Mouse (Mus musculus) gastrocnemius, postnatal 25 days (tissue): ENCODE results near the gene Mbd4. TPM values are rescaled to one million over a fixed set of nuclear protein-coding genes. Genes with fewer than 3 reads are reported as not detected.
"Not testable (repeated sequence)": the region's sequence is repeated elsewhere in the genome, so short reads cannot be mapped to it uniquely, and the experiment has no call there.

Experiments
- DNase-seq: peaks from one replicate; pipeline ENCODE4 v3.0.0; 2022
- long read RNA-seq, 2 experiments: library from polyadenylated mRNA; stranded (forward); transcript quantifications; one replicate each; pipeline ENCODE4 v2.0.0; 2021
- total RNA-seq, 2 experiments: library from RNA; stranded (reverse); gene quantifications; 1 replicate in 1 of 2; 2 replicates in 1 of 2; pipeline ENCODE4 v1.2.3; 2021

Gene Mbd4
- total RNA-seq = under 1 TPM; 0.82 to 0.94 TPM
- long read RNA-seq, experiment 1, partial matches to known transcripts = 0 of 7 reads
- long read RNA-seq, experiment 1, other reads (novel, unspliced or antisense) = 7 of 7 reads
- long read RNA-seq, experiment 2, partial matches to known transcripts = 0 of 11 reads
- long read RNA-seq, experiment 2, other reads (novel, unspliced or antisense) = 10 of 11 reads

DNA sequence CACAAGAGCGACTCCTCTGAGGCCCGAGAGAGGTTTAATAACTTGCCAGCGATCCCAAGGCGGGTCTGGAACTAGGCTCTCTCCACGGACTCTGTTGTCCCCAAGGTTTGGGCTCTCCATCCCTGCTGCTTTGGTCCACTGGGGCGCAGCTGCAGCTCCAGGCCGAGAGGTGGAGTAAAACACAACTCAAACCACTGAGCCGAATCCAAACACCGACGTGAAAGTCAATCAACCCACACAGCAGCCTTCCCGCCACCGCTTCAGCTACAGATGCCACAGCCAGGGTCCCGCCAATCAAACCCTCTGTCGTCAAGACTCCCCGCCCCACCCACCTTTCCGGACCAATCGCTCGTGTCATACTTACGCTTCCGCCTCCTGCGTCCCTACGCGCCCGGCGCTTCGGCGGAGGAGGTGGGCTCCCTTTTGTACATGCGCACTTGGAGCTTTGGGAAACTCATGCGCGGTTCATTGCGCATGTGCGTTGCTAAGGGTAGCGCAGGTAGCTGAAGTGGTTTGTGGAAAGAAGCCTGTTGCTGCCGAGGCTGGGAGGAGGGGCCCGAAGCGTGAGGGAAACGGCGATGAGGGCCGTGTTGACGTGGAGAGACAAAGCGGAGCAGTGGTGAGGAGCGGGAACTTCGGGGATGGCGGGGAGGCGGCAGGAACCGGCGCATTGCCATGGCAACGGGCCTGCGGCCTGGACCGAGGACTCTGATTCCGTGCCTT, at the start of gene Mbd4, which contains the start of gene Ift122:
Gene Mbd4, minus strand, starts transcription at position 281 of the 723 bp plus-strand sequence.
Gene Ift122, plus strand, starts transcription at position 380 of the 723 bp plus-strand sequence.
- DNase-seq = peak; percentile 98

DNA sequence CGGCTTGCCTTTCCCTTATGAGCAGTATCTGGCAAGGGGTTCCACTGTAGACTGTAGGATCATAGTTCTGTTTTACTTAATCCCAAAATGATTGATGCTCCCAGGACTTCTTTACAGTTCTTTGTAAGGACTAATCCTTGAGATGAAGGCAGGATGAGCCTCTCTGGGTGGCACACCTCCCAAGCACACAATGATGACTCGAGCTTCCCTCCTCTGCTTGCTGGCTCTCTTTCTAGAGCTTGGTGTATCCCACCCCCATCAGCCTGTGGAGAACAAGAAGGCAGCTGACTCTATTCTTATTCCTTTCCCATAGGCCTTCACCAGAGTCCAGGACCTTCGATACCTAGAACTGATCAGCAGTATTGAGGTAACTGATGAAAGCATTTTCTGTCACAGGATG, 49.4 kb upstream of the Mbd4 start:
- DNase-seq = no peak

DNA sequence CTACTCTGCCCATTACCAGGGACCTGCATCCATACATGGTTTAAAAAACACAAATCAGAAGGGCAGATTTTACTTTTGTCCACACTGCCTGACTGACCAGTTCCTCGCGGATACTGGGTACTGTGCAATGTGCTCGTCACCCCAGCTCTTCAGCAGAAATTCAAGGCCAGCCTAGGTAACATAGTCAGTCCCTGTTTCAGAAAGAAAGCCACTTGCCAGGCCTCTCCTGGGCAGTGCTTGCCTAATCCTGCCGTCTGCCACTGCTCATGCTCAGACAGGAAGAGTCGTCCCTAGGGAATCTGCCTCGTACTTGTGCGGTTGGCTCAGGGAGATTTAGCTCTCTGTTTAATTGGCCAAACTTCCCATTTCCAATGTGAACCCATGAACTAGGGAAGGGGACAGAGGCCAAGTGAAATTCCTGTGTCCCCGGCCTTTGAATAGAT, 48.3 kb upstream of the Mbd4 start:
- peak; percentile 63 for DNase-seq

DNA sequence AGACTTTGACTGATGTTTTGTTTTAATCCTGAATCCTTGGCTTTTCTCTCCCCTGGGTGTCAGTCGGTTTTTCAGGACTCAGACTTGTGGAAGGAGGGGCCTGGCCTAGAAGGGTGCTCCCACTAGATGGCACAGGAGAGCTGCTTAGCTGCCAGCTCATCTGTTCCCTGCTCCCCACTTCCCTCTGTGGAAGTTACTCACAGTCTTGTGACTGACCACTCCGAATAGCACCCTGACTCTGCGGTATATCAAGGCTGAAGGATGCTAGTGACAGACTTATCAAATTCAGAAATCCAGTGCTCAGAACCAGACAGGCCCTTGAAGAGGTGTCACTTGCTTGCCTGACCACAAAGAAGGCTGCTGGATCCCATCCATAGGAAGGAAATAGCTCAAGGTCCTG, 47.9 kb upstream of the Mbd4 start:
- DNase-seq = peak; percentile 72

DNA sequence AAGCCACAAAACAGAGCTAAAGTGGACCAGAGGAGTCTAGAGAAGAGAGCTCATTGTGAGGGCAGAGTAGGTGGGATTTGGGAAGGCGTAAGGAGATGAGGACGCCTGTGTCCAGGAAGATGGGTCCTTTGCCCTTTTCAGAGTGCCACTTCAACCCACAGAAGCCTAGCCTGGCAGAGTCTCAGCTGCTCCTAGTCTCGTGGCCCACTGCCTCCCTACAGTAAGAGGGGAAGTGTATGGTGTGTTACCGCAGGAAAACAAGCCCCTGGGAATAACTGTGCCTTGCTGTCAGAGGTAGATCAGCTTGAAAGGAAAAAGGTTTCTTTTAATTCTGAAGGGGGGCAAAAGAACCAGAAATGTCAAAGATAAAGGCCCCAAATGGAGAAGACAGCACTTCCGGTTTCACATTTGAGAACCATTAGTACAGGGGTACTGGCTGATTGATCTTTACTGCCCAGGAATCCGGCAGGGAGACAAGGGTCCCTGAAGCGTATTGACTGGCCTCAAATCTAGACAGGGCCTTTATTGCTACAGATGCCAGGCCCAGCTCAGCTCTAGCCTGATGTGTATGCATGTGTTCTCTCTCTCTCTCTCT, 44.9 kb upstream of the Mbd4 start:
- no peak for DNase-seq

DNA sequence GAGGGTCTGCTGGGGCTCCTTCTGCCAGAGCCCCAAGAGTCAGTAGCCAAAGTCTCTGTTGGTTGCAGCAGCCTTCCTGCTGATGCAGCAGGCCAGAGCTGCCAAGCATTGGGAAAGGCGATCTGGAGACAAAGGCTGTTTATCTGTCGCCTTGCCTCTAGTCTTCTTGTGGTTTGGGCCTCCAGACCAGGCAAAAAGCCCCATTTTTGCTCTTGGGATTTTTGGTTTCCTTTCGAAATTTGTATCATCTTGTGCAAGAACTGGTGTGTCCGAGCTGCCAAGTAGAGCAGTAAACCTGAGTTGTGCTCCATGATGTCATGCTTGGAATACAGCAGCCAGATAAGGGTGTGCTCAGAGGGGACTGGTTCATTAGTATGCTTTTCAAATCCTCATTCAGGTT, 43.9 kb upstream of the Mbd4 start:
- DNase-seq = peak; percentile 73

DNA sequence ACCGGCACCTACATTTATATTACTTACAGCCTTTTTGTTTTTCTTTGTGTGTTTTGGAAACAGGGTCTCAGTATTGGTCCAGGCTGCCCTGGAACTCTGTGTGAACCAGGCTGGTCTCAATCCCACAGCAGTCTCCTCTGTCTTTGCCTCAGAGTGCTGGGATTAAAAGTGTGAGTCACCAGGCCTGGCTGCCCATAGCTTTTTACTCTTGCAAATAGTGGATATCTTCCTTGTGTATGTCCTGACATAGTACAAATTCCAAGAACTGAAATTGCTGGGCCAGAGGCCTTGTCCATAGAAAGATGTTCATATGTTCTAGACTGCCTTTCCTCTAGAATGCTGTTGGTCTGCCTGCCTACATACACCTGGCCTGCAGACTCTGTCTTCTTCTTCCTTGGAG, 43.2 kb upstream of the Mbd4 start:
- DNase-seq = no peak

DNA sequence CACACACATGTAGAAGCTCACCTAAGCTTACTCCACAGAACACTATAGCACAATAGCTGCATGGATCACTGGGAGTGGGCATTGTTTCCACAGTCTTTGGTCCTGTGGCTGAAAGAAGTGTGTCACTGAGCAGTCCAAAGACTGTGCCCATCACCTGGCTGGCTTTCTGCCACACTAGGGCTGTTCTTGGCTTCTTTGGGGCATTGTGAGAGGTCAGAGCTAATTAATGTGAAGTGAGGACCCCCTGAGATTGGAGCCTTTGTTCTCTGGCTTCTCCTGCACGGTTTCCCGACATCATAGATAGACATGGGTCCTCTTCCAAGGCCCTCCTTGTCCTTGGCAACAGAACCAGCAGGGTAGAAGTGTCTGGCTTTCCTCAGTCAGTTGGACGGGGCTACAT, 39.2 kb upstream of the Mbd4 start:
- DNase-seq = no peak

DNA sequence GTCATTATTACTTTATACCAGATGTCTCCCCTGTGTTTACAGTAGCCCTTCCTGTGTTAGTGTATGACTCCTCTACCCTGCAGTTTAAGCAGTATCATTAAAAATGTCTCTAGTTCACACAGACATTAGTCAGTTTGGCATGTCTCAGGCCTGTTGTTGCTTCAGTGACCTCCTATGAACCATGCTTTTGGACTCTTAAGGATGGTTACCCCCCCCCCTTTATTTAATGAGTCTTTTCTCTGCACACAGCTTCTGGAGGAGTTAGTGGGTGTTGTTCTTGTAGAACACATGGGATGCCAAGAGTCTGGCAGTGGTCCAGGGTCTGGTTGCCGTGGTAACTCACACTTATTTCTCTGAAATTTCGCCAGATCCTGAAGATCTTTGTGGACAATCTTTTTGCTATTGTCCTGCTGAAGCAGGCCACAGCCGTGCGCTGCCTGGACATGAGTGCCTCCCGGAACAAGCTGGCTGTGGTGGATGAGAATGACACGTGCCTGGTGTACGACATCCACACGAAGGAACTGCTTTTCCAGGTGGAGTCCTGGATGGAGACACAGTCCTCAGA, 38.4 kb upstream of the Mbd4 start:
- peak; percentile 32 for DNase-seq

DNA sequence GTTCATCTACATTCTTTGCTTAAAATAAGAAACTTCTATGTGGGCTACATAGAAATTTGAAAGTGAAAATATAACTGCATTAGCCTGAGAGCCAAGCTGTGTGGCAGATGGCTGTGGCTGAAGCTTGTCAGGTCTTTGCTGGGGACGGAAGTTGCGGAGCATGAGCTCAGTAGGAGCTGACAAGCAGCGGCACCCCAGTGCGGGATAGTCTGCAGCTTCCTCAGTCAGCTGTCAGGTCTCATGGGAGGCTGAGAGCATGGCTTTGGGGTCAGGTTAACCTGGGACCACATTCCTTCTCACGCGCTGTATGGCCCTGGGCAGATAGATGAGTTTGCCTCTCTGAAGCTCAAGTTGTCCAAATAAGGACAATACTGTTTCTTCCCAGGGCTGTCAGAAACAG, 37.9 kb upstream of the Mbd4 start:
- no peak for DNase-seq

DNA sequence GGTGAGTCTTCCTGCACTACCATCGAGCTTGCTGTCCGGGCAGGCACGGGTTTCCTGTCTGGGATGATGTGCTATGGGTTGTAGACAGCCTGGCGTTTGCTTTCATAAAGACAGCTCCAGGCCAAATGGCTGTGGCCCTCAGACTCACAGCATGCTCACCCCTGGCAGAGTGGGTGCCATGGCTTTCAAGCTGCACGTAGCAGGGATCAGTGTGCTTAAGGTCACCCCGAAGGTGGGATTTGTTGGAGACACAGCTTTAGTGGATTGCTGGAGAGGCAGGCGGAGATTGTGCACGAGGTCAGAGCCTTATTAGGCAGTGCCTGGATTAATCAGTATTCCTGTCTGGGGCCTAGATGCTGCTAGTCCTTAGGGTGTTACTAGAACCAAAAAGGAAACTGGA, 37.4 kb upstream of the Mbd4 start:
- DNase-seq = no peak

DNA sequence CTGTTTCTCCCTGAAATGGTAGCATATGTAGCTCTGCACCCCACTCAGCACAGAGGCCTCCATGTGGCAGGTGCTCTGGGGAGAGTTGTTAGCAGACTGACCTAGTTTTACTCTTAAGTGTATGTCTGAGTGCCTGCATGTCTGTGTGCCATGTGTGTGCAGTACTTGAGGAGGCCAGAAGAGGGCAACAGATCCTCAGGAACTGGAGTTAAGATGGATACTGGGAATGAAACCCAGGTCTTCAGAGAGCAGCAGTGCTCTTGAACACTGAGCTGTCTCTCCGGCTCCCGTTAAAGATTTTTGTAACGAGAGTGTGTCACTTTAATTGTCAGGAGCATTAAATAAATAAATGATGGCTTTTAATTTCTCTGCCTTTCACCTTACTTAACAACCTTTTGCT, 35.1 kb upstream of the Mbd4 start:
- no peak for DNase-seq

DNA sequence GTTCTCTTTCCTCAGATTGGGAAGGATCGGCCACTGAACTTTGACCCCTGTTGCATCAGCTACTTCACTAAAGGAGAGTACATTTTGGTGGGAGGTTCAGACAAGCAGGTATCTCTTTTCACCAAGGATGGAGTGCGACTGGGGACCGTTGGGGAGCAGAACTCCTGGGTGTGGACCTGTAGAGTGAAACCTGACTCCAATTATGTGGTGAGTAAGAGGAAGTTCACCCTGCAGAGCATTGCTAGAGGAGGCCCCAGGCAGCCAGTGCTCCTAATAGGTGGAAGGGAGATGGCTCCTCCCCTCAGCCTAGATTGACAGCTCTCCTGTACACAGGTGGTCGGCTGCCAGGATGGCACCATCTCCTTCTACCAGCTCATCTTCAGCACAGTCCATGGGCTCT, 33.7 kb upstream of the Mbd4 start:
- DNase-seq = no peak

DNA sequence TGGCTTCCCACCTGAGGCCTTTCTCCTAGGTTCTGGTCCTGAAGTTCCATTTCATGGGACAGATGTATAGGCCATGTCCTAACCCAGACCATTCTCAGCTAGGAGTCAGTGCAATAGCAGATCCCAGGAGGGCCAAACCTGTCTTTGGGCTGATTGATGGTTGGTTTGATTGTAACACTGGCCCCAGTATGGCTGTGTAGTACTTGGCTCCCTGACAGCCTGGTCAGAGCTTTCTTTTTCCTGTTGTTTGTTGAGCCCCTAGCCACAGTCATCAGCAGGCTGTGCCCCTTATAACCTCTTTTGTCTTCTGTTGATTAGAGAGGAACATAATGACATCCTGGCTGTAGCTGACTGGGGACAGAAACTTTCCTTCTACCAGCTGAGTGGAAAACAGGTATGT, 30.8 kb upstream of the Mbd4 start:
- no peak for DNase-seq

DNA sequence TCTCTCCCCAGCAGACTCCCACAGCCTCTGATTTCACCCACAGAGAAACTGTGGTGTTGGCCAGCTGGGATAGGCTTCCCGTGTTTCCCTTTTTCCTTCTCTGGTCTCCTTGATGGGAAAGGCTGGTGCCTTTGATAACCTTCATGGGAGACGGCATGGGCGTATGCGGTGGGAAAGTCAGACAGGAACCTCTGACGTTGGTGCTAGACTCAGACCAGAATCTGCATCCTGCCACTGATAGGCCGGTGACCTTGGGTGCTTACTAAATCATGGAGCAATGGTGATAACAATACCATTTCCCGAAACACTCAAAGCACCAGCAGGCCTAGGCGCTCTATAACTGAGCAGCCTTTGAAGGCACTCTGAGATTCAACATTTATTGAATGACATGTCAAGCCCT, 27.6 kb upstream of the Mbd4 start:
- no peak for DNase-seq

DNA sequence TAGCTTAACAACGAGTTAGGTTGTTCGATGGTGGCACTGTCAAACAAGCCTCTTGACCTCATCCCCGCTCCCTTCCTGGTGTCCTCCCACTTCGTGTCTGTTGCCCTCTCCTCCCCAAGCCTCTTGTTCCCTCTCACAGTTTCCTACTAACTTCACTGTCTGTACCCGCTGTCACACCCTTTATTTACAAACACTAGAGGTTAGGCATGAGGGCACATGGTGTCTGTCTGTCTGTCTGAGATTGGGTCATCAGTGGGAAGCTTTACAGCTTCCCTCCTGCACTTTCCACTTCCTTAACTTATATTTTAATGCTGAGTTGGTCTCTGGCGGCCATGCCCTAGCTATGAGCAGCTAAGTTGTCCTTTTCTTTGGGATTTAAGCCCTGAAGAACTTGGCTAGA, 26.6 kb upstream of the Mbd4 start:
- no peak for DNase-seq

DNA sequence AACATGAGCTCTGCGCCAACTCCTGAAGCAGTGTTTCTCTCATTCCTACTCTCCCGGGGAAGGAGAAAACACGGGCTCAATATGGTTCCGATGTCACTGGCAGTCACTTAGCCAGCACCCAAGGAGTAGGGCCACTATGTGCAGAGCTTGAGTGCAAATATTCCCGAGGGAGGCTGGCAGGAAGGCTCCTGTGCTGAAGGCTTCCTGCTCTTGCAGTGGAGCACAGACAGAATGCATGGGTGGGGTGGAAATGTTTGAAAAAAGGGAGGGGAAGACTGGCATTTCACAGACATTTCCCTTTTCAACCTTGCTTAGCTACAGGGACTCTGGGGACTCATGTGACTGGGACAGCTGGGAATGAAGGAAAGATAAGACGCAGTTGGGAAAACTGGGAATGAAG, 25.5 kb upstream of the Mbd4 start:
- no peak for DNase-seq

DNA sequence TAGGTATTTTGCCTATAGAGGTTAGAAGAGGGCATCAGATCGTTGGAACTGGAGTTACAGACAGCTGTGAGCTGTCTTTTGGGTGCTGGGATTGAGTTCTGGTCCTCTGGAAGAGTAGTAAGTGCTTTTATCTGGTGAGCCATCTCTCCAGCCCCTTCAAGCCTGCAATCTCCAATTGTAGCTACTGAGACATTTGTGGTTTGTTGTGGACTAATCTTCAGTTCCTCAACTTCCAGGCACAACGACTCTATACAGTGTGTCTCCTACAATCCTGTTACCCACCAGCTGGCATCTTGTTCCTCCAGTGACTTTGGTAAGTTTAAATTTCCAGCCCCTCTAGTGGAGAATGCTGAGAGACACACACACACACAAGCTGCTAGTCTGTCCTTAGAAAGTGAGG, 24.1 kb upstream of the Mbd4 start:
- no peak for DNase-seq

DNA sequence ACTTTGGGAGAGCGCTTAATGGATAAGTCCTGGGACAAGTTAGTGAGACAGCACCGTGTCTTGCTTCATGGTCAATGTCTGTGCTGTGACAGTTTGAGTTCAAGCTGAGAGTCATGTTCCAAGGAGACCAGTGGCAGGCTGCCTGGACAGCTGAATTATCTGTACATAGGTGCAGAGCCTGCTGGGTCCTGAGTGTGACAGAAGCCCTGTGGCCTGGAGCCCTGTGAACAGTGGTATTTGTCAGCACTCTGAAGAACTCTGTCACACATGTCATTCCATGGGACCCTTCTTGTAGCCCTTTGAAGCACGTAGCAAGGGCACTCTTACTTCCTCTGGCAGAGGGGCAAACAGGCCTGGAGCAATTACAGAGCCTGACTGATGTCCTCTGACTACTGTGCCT, 18.1 kb upstream of the Mbd4 start:
- DNase-seq = not testable (repeated sequence)

DNA sequence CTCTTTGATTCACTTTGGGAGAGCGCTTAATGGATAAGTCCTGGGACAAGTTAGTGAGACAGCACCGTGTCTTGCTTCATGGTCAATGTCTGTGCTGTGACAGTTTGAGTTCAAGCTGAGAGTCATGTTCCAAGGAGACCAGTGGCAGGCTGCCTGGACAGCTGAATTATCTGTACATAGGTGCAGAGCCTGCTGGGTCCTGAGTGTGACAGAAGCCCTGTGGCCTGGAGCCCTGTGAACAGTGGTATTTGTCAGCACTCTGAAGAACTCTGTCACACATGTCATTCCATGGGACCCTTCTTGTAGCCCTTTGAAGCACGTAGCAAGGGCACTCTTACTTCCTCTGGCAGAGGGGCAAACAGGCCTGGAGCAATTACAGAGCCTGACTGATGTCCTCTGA, 14.0 kb upstream of the Mbd4 start:
- not testable (repeated sequence) for DNase-seq

DNA sequence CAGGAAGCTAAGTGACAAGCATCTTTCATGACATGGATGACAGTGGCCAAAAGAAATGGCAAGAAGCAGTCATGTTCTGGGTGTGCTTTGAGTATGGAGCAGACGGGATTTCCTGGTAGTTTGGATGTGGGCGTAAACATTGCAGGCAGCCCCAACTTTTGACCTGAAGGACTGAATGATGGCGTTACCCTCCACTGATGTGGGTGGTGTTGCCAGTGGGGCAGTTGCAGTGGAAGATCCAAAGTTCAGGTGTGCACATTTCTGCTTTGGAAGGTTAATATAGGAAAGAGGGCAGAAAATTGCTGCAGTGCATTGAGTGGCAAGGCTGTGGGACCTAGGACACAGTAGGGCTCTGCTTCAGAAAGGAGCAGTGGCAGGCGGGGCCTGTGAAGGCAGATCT, 12.1 kb upstream of the Mbd4 start:
- DNase-seq = no peak

DNA sequence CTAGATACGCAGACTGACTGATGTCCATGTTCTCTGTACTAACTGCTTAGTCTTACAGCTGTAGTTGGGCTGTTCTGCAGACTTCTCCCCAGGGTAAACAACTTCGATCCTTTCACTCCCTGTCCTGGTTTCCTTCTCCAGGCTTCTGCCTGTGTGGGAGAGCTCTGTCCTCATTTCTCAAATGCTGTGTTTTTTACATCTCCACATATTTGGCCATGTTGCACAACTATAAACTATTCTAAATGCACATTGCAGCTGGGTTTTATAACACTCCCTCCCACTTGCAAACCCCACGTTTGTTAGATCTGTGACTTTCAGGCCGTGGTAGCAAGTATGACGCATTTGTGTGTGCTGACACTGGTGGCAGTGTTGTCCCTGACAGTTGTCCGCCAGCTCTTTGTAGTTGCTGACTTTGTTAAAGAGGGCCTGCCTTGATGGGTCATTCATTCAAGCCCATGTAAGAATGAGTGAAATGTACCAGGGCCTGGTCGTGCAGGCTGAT, 10.2 kb upstream of the Mbd4 start:
- DNase-seq = no peak

DNA sequence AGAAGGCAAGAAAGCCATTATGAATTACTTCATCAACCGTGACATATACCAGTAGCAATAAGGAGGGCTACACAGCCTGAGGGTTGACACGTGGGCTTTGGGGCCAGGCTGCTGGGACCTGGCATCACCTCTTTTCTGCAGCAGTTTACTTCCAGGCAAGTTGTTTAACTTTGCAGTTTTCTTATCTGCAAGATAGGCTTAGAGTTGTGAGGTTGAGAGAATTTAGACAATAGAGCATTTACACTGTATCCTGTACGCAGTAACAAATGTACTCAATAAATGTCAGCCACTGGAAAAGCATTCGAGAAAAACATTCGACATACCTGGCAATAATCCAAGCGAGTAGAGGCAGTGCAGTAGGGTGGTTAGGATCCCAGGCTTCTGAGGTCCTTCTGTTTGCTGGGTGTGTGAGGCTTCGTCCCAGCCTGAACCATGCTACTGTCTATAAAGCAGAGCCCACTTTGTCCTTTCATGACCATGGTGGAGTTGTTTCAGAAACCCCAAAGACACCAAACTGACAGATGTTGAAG, 6.9 kb upstream of the Mbd4 start:
- DNase-seq = no peak
